Mouse (Mus musculus) lung, postnatal 0 days (tissue): Measurements from ENCODE around the gene Gm11111. TPM values are rescaled to one million over a fixed set of nuclear protein-coding genes. Genes with fewer than 3 reads are reported as not detected.

ENCODE experiments used
- ATAC-seq: fragments of 200-750 bp; cut with Nextera tagmentation; 2 replicates; pipeline ENCODE4 v1.8.0; 2017; ENCODE audit warnings: moderate library complexity
- DNase-seq: peaks from one replicate; pipeline ENCODE4 v3.0.0-alpha.2; 2016; ENCODE audit warnings: low spot score
- H3K27ac ChIP-seq: fragments of 300-500 bp; sonication (generic); 2 replicates; pipeline ENCODE4 v1.5.1; 2014; ENCODE audit warnings: antibody characterized with exemption, mild to moderate bottlenecking, low read length, mixed read lengths
- H3K27me3 ChIP-seq: fragments of 300-500 bp; sonication (generic); replicated peaks from 2 replicates; pipeline ENCODE4 v1.6.1; 2014; ENCODE audit warnings: low read length, mixed read lengths; ENCODE audit not compliant: insufficient read depth
- H3K36me3 ChIP-seq: fragments of 300-500 bp; sonication (generic); 2 replicates; pipeline ENCODE4 v1.6.1; 2014; ENCODE audit warnings: low read length, mixed read lengths; ENCODE audit not compliant: insufficient read depth
- H3K4me1 ChIP-seq: fragments of 300-500 bp; sonication (generic); 2 replicates; pipeline ENCODE4 v1.6.1; 2014; ENCODE audit warnings: antibody characterized with exemption, low read depth, low read length, mixed read lengths; ENCODE audit not compliant: insufficient read depth
- H3K4me2 ChIP-seq: fragments of 300-500 bp; sonication (generic); replicated peaks from 2 replicates; pipeline ENCODE4 v1.6.1; 2014; ENCODE audit warnings: low read depth, mild to moderate bottlenecking, low read length, moderate library complexity, mixed read lengths
- H3K4me3 ChIP-seq: fragments of 300-500 bp; sonication (generic); 2 replicates; pipeline ENCODE4 v1.5.1; 2014; ENCODE audit warnings: low read depth, low read length
- H3K9ac ChIP-seq: fragments of 300-500 bp; sonication (generic); replicated peaks from 2 replicates; pipeline ENCODE4 v1.6.1; 2014; ENCODE audit warnings: low read depth, mild to moderate bottlenecking
- H3K9me3 ChIP-seq: fragments of 300-500 bp; sonication (generic); 2 replicates; pipeline ENCODE4 v1.6.1; 2016; ENCODE audit warnings: low read length, mixed read lengths
- CTCF ChIP-seq: IDR thresholded peaks from 2 replicates; pipeline ENCODE4 v1.5.1; 2016; ENCODE audit warnings: antibody characterized with exemption, mild to moderate bottlenecking
- EP300 ChIP-seq: IDR thresholded peaks from 2 replicates; pipeline ENCODE4 v1.6.1; 2016; ENCODE audit warnings: antibody characterized with exemption, mild to moderate bottlenecking, control low read depth
- WGBS: fragments of 180-500 bp; shearing (Covaris S2); extraction: QIAGEN DNeasy Blood & Tissue Kit; methylation state at CpG from one replicate; pipeline ENCODE4 v1.1.7; 2014; 5-methylcytosine and 5-hydroxymethylcytosine counted together
- polyA plus RNA-seq: library from polyadenylated mRNA; unstranded; fragments of >200 nt; fragmentation: Nextera tagmentation; extraction: Ambion mirVana; gene quantifications from 2 replicates; pipeline ENCODE4 v1.2.1, GENCODE M21; 2015

Gene Gm11111
- polyA plus RNA-seq = not detected in 2 replicates

DNA sequence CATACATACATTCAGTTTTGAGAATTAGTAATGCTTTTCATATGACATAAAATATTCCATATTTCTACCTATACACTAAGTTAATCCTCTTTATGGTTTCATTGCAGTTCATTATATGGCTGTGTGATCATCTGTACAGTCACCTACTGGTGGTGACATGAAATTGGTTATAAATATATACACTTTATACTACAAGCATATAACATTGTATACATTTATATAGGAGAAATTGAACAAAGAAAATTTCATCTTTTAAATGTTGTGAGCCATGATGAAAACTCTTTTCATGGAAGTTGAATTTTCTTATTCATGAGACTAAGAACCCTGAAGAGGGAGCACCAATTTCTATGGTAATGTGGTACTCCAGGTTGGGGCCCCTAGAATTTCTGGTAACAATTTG is at the start of gene Gm11111:
TSS of gene Gm11111 (plus strand) at position 301 of the 400 bp plus-strand sequence.
- no peak within 1 kb of the TSS for H3K9ac ChIP-seq
- H3K27me3 ChIP-seq = no peaks in the 10 kb centered on the region
- DNase-seq (no peak), ATAC-seq (no peak)
- H3K36me3 ChIP-seq = no peaks in the 10 kb centered on the region
- H3K9me3 ChIP-seq = no peaks in the 10 kb centered on the region
- no peak within 1 kb of the TSS for H3K27ac ChIP-seq
- TF ChIP-seq EP300 (no peak), CTCF (no peak)
- H3K4me2 ChIP-seq = no peak within 1 kb of the TSS
- H3K4me3 ChIP-seq = no peak within 1 kb of the TSS
- H3K4me1 ChIP-seq = no peaks in the 10 kb centered on the region

DNA sequence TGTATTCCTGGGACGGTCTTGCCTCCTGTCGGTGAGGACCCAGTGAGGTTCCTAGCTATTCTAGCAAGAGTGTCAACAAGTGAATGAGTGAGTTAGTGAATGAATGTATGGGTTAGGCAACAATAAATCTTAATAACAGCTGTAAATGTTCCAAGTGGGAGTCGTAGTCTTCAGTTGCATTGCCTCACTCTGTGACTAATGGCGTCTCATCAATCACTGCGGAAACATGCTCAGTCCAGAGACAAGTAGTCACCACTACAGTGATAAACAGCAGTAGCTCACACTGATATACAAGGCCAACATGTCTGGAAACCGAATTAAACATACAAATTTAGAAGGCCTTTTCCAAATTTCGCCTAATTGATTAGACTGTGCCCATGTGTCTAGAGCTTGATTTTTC is 36.3 kb upstream of the Gm11111 start:
- no peak overlapping the region for H3K4me3 ChIP-seq
- H3K4me2 ChIP-seq = no peak overlapping the region
- TF ChIP-seq EP300 (no peak), CTCF (no peak)
- H3K36me3 ChIP-seq = no peaks in the 10 kb centered on the region
- DNase-seq (no peak), ATAC-seq (no peak)
- WGBS = 76% methylated on average over 7 of the region's 7 CpGs
- H3K27me3 ChIP-seq = no peaks in the 10 kb centered on the region
- H3K9ac ChIP-seq = no peak overlapping the region
- H3K27ac ChIP-seq = no peak overlapping the region
- no peaks in the 10 kb centered on the region for H3K4me1 ChIP-seq
- no peaks in the 10 kb centered on the region for H3K9me3 ChIP-seq

DNA sequence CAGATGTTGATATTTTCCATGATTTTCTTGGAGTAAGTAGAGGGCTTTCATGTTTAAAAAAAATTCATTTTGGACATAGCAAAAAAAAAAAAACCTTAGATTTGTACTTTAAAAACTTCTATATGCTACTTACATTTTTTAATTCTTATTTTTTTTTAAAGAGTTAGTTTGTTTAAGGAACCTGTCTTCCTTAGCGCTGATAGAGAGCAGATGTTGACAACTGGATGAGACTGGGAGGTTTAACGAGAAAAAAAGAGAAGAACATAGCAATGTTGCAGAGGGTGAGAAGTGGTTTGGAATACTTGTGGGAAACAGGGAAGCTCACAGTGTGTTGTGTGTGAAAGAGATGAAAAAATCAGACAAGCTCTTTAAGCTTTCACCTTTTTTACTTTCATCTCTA is 32.4 kb upstream of the Gm11111 start:
- no peaks in the 10 kb centered on the region for H3K9me3 ChIP-seq
- TF ChIP-seq CTCF (no peak), EP300 (no peak)
- 48% methylated on average over 2 of the region's 2 CpGs for WGBS
- no peaks in the 10 kb centered on the region for H3K27me3 ChIP-seq
- ATAC-seq (no peak), DNase-seq (no peak)
- no peak overlapping the region for H3K4me2 ChIP-seq
- H3K4me3 ChIP-seq = no peak overlapping the region
- no peak overlapping the region for H3K9ac ChIP-seq
- no peak overlapping the region for H3K27ac ChIP-seq
- H3K36me3 ChIP-seq = no peaks in the 10 kb centered on the region
- no peaks in the 10 kb centered on the region for H3K4me1 ChIP-seq

DNA sequence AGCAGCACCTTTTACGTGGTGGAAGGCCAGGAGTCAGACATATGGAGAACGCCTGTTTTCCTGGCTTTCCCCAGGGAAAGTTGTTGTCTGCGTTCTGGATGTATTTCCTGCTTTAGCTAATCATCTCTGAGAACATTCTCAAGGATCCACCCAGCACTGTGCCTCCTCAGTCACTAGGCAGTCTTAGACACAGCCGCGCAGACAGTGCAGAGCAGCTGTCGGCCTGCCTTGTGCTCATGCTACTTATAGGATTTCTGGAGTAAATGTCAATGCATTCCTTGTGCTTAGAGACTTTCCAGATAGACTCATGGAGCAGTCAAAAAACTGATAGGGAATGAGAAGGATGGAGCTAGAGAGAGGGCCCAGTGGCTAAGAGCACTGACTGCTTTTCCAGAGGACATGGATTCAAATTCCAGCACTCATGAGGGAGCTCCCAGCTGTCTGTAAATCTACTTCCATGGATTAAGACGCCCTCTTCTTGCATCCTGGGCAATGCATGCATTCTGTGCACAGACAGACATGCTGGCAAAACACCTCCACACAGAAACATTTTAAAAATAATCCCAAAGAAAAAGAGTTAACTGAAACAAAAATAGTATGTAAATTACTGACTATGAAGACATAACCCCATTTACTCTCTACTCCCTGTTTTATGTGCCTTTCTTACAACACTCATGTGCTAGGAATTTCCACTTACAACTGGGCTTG is 30.1 kb upstream of the Gm11111 start:
- WGBS = 90% methylated on average over 7 of the region's 7 CpGs
- Histone ChIP-seq H3K36me3 (no peaks in the 10 kb centered on the region), H3K27ac (no peak overlapping the region), H3K27me3 (no peaks in the 10 kb centered on the region), H3K4me1 (no peaks in the 10 kb centered on the region), H3K9ac (no peak overlapping the region), H3K4me3 (no peak overlapping the region), H3K4me2 (no peak overlapping the region), H3K9me3 (no peaks in the 10 kb centered on the region)
- DNase-seq = peak; percentile 15
- TF ChIP-seq CTCF (no peak), EP300 (no peak)
- ATAC-seq = no peak

DNA sequence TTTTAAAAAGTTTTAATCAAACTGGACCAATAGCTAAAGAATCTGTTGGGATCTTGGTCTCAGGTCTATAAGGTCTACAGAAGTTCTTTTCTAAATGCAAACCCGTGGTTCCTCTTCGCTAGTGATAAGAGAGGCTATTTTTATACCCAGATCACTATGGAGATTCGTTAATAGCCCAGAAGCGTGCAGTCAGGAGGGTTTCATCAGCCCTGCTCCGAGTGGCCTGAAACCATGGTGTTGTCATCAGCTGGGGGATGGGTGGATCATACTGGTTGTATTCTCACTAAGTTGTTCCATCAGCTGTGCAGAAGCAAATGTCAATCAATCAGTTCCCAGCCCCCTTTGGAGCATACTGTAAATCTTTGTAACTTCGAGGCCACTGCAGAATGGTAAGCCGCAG is 29.4 kb upstream of the Gm11111 start:
- WGBS = 73% methylated on average over 7 of the region's 7 CpGs
- no peaks in the 10 kb centered on the region for H3K27me3 ChIP-seq
- H3K9ac ChIP-seq = no peak overlapping the region
- H3K4me2 ChIP-seq = no peak overlapping the region
- TF ChIP-seq EP300 (no peak), CTCF (no peak)
- ATAC-seq (peak; percentile 52; the same call in 1 of the 2 replicates), DNase-seq (peak; percentile 12)
- H3K36me3 ChIP-seq = no peaks in the 10 kb centered on the region
- H3K27ac ChIP-seq = no peak overlapping the region
- H3K4me3 ChIP-seq = no peak overlapping the region
- H3K9me3 ChIP-seq = no peaks in the 10 kb centered on the region
- no peaks in the 10 kb centered on the region for H3K4me1 ChIP-seq

DNA sequence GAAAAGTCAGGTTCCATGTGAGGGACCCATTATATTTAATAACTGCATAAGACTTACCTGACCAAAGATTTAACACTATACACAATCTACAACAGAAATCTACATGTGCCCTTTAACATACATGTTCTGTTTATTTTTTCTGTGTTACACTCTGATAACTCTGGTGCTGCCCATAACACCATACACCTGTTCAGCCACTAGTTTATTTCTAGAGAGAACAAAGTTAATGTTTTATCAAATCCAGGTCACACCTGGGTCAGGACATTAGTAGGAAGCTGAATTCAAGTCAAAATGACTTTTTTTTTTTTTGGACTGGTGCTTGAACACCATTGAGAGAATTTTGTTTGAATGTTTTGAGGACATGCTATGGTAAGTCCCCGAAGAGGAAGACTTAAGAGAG is 28.7 kb upstream of the Gm11111 start:
- H3K36me3 ChIP-seq = no peaks in the 10 kb centered on the region

DNA sequence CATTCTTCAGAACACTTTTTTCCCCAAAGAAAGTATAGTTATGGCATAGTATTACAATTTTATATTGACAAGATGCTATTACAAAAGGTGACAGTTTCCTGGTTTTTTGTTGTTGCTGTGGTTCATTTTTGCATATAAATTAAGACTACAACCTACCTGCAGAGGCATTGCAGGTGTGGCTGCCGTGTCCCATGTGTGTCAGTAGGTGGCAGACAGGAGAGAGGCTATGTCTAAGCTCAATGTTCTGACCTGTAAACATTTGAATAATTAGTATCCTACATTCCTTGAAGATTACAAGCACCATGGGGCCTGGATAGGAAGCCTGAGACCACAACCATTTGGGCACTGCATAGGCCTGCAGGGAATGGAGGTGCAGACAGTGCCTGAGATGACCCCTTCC is 11.2 kb upstream of the Gm11111 start:
- no peak for ATAC-seq

More for the DNA sequence above, 28.7 kb upstream of the Gm11111 start:
- ATAC-seq = no peak
- TF ChIP-seq CTCF (no peak), EP300 (no peak)
- no peaks in the 10 kb centered on the region for H3K4me1 ChIP-seq
- no peak overlapping the region for H3K4me3 ChIP-seq
- DNase-seq = no peak
- no peaks in the 10 kb centered on the region for H3K9me3 ChIP-seq
- no peak overlapping the region for H3K9ac ChIP-seq
- H3K27me3 ChIP-seq = no peaks in the 10 kb centered on the region
- H3K4me2 ChIP-seq = no peak overlapping the region
- no peak overlapping the region for H3K27ac ChIP-seq
- WGBS = 38% methylated on average over 1 of the region's 1 CpGs

More for the DNA sequence above, 11.2 kb upstream of the Gm11111 start:
- Histone ChIP-seq H3K9me3 (no peaks in the 10 kb centered on the region), H3K4me3 (no peak overlapping the region), H3K27ac (no peak overlapping the region), H3K27me3 (no peaks in the 10 kb centered on the region), H3K4me2 (no peak overlapping the region), H3K4me1 (no peaks in the 10 kb centered on the region), H3K36me3 (no peaks in the 10 kb centered on the region), H3K9ac (no peak overlapping the region)
- DNase-seq = no peak
- WGBS = 84% methylated on average over 1 of the region's 1 CpGs
- TF ChIP-seq CTCF (peak; percentile 41), EP300 (no peak)
